In the genomic region with DNA sequence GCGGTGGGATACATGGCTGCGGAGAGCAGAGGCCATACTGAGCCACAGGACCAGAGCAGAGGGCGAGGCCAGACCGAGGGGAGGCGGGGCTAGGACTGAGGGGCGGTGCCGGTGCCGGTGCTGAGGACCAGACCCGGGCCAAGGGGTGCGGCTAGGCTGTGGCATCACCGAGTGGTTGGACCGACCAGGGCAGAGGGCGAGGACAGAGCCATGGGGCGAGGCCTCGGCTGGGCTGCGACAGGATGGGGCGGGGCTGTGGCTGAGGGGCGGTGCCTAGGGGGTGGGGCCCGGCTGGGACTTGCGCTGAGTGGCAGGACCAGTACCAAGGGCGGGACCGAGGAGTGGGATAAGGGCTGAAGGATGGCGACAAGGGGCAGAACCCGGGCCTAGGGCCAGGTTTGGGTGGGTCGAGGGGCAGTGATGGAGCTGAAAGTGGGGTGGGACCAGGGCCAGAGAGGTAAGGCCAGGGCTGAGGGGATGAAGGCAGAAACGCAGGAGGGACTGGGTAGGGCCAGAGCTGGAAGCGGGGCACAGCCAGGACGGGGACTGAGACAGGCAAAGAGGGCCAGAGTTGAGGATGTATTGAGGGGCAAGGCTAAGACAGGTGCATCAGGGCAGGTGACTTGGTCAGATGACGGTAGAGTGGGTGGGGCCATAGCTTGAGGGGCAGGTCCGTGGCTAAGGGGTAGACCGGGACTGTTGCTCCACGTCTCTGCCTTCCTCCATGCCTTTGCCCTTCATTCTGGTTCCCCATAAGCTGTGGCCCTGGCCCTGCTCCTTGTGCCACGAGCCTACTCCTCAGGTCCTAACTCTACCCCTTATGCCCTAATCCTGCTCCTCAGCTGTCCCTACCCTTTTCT, we compare ENCODE assay signal across 8 mouse cellular contexts. TPM values are rescaled to one million over a fixed set of nuclear protein-coding genes. Genes with fewer than 3 reads are reported as not detected.
DNase-seq lines count a peak whose midpoint lies in the region; ATAC-seq and TF ChIP-seq lines count a peak whose summit lies in the region.

No protein-coding gene starts in this region.

- H3K4me1 ChIP-seq in bone marrow, adult 2 months (ENCODE audit: control insufficient read depth, insufficient read depth, low read length) = peaks cover 5% of the 10 kb centered on the region
- peaks cover 18% of the 10 kb centered on the region for H3K4me1 ChIP-seq in hindbrain, embryonic 13.5 days (replicated peaks)
- peaks cover 9% of the 10 kb centered on the region for H3K4me1 ChIP-seq in limb, embryonic 12.5 days (replicated peaks)
- H3K4me1 ChIP-seq in midbrain, embryonic 11.5 days (ENCODE audit: control insufficient read depth, insufficient read depth, low read length) = peaks cover 8% of the 10 kb centered on the region
- 0 out of 2 replicates have a peak, but pooled peaks cover 3% of the 10 kb centered on the region for H3K4me1 ChIP-seq in stomach, postnatal 0 days (replicated peaks; ENCODE audit: control insufficient read depth, insufficient read depth)

- H3K9ac ChIP-seq in hindbrain, embryonic 13.5 days = peak overlapping the region; percentile 24; the same call in 1 of the 2 replicates
- peak overlapping the region; percentile 31; the same call in 1 of the 2 replicates for H3K9ac ChIP-seq in limb, embryonic 12.5 days (replicated peaks)
- peak overlapping the region; percentile 59 for H3K9ac ChIP-seq in midbrain, embryonic 11.5 days (ENCODE audit: low read length)
- H3K9ac ChIP-seq in stomach, postnatal 0 days (ENCODE audit: low read length) = no peak overlapping the region

- no peak for TF ChIP-seq CTCF in bone marrow, adult 2 months (IDR thresholded peaks at IDR 0.05; ENCODE audit: control insufficient read depth, insufficient read depth, low read length)
- TF ChIP-seq CTCF in stomach, postnatal 0 days (IDR thresholded peaks at IDR 0.05; ENCODE audit: low read depth) = no peak

- H3K27ac ChIP-seq in bone marrow, adult 2 months (ENCODE audit: control insufficient read depth, insufficient read depth, low read depth, low read length, poor library complexity) = peak overlapping the region; percentile 31; the same call in 1 of the 2 replicates
- no peak overlapping the region for H3K27ac ChIP-seq in hindbrain, embryonic 13.5 days
- no peak overlapping the region for H3K27ac ChIP-seq in limb, embryonic 12.5 days
- H3K27ac ChIP-seq in midbrain, embryonic 11.5 days (ENCODE audit: low read depth, low read length) = no peak overlapping the region
- no peak overlapping the region; the same call in 1 of the 2 replicates for H3K27ac ChIP-seq in stomach, postnatal 0 days (replicated peaks)

- no peaks in the 10 kb centered on the region for H3K9me3 ChIP-seq in hindbrain, embryonic 13.5 days
- no peaks in the 10 kb centered on the region for H3K9me3 ChIP-seq in limb, embryonic 12.5 days
- H3K9me3 ChIP-seq in midbrain, embryonic 11.5 days (ENCODE audit: control insufficient read depth, low read length) = no peaks in the 10 kb centered on the region
- H3K9me3 ChIP-seq in stomach, postnatal 0 days (ENCODE audit: control insufficient read depth, low read length) = no peaks in the 10 kb centered on the region

- peak; percentile 22 to 23 for DNase-seq in left cerebral cortex, postnatal 36 days (ENCODE audit: low spot score in 2 of 2)
- DNase-seq in left cerebral cortex, postnatal 25 days (ENCODE audit: low spot score in 2 of 2) = no peak
- DNase-seq in midbrain, embryonic 11.5 days (ENCODE audit: low spot score, missing footprints) = peak; percentile 97
- peak; percentile 93 for DNase-seq in stomach, postnatal 0 days (ENCODE audit: low spot score)

- H3K4me2 ChIP-seq in hindbrain, embryonic 13.5 days = peak overlapping the region; percentile 50
- H3K4me2 ChIP-seq in limb, embryonic 12.5 days = peak overlapping the region; percentile 58
- peak overlapping the region; percentile 64 for H3K4me2 ChIP-seq in midbrain, embryonic 11.5 days
- H3K4me2 ChIP-seq in stomach, postnatal 0 days (replicated peaks; ENCODE audit: low read depth) = peak overlapping the region; percentile 43

- intact Hi-C loops in left cerebral cortex, postnatal 36 days (cut with DNase I) = no loop called here
- intact Hi-C loops in left cerebral cortex, postnatal 25 days (cut with DNase I) = no loop called here

- 6% methylated on average over 33 of the region's 33 CpGs for WGBS in bone marrow, adult 2 months
- WGBS in hindbrain, embryonic 13.5 days = 4% methylated on average over 33 of the region's 33 CpGs
- WGBS in limb, embryonic 12.5 days = 2% methylated on average over 33 of the region's 33 CpGs
- WGBS in midbrain, embryonic 11.5 days = 4% methylated on average over 33 of the region's 33 CpGs
- WGBS in stomach, postnatal 0 days = 4% methylated on average over 32 of the region's 33 CpGs

- no peak for TF ChIP-seq POLR2A in bone marrow, adult 2 months (IDR thresholded peaks at IDR 0.05; ENCODE audit: borderline replicate concordance, control insufficient read depth, low read depth, low read length)

- H3K36me3 ChIP-seq in hindbrain, embryonic 13.5 days = peaks cover 70% of the 10 kb centered on the region
- no peaks in the 10 kb centered on the region for H3K36me3 ChIP-seq in limb, embryonic 12.5 days
- H3K36me3 ChIP-seq in midbrain, embryonic 11.5 days (ENCODE audit: control insufficient read depth, insufficient read depth, low read length) = no peaks in the 10 kb centered on the region
- no peaks in the 10 kb centered on the region for H3K36me3 ChIP-seq in stomach, postnatal 0 days (ENCODE audit: control insufficient read depth, insufficient read depth, low read length)

- peak overlapping the region; percentile 10 for H3K4me3 ChIP-seq in bone marrow, adult 2 months (replicated peaks; ENCODE audit: control insufficient read depth, low read depth, low read length)
- peak overlapping the region; percentile 31 for H3K4me3 ChIP-seq in hindbrain, embryonic 13.5 days
- H3K4me3 ChIP-seq in limb, embryonic 12.5 days (replicated peaks) = peak overlapping the region; percentile 37
- peak overlapping the region; percentile 33 for H3K4me3 ChIP-seq in midbrain, embryonic 11.5 days (ENCODE audit: low read depth, low read length)
- H3K4me3 ChIP-seq in stomach, postnatal 0 days (ENCODE audit: low read depth, low read length) = peak overlapping the region; percentile 24; the same call in 1 of the 2 replicates

- ATAC-seq in erythroid progenitor cell, adult 5-6 weeks (replicated peaks; ENCODE audit: low FRiP score, poor library complexity, severe bottlenecking) = peak; percentile 69
- peak; percentile 60 for ATAC-seq in hindbrain, embryonic 13.5 days (ENCODE audit: low FRiP score)
- peak; percentile 72 for ATAC-seq in limb, embryonic 12.5 days (ENCODE audit: insufficient number of reproducible peaks, insufficient read depth, low FRiP score, low TSS enrichment, low read depth)
- peak; percentile 90 for ATAC-seq in midbrain, embryonic 11.5 days (ENCODE audit: low FRiP score)
- ATAC-seq in stomach, postnatal 0 days (ENCODE audit: low FRiP score, low TSS enrichment) = peak; percentile 92

- peaks cover 89% of the 10 kb centered on the region for H3K27me3 ChIP-seq in hindbrain, embryonic 13.5 days
- peaks cover 99% of the 10 kb centered on the region for H3K27me3 ChIP-seq in limb, embryonic 12.5 days
- peaks cover 50% of the 10 kb centered on the region for H3K27me3 ChIP-seq in midbrain, embryonic 11.5 days (ENCODE audit: control insufficient read depth, insufficient read depth, low read length)
- H3K27me3 ChIP-seq in stomach, postnatal 0 days (ENCODE audit: control insufficient read depth, insufficient read depth, low read length) = peaks cover 7% of the 10 kb centered on the region

- TF ChIP-seq EP300 in stomach, postnatal 0 days (optimal IDR thresholded peaks at IDR 0.05) = no peak

RNA-seq across cellular contexts. Expression of a gene that starts 9.2 kb away (rescaled TPM):
- 10 to 100 TPM; 87.9 to 96.9 TPM for total RNA-seq in left cerebral cortex, postnatal 36 days (2021)
- 10 to 100 TPM; 81.1 to 87.3 TPM for total RNA-seq in left cerebral cortex, postnatal 25 days (2021)
- 5.1 and 14.5 TPM in 2 replicates for polyA plus RNA-seq in bone marrow, adult 2 months (2011; ENCODE audit: insufficient read depth, insufficient read length, low replicate concordance, missing spikeins)
- 10.1 and 15.1 TPM in 2 replicates for total RNA-seq in erythroid progenitor cell, adult 5-6 weeks (2015; ENCODE audit: low replicate concordance)
- total RNA-seq in erythroid progenitor cell, adult 5-6 weeks (2017; ENCODE audit: low replicate concordance) = 0.45 and 0.90 TPM in 2 replicates
- polyA plus RNA-seq in hindbrain, embryonic 13.5 days (2015; fragmentation: Nextera tagmentation; extraction: Ambion mirVana) = 21.3 and 22.4 TPM in 2 replicates
- polyA plus RNA-seq in limb, embryonic 12.5 days (2016; fragmentation: Nextera tagmentation; extraction: Ambion mirVana) = 30.8 and 31.1 TPM in 2 replicates
- polyA plus RNA-seq in midbrain, embryonic 11.5 days (2014; fragmentation: Nextera tagmentation; extraction: Ambion mirVana) = 6.6 and 6.9 TPM in 2 replicates
- 40.4 and 42.4 TPM in 2 replicates for polyA plus RNA-seq in stomach, postnatal 0 days (2015; fragmentation: Nextera tagmentation; extraction: Ambion mirVana)

RNA-seq across cellular contexts. Expression of a gene that starts 17.9 kb away (rescaled TPM):
- 100 to 1,000 TPM; 256 to 303 TPM for total RNA-seq in left cerebral cortex, postnatal 36 days (2021)
- 100 to 1,000 TPM; 285 to 286 TPM for total RNA-seq in left cerebral cortex, postnatal 25 days (2021)
- 0.72 TPM in 1 of 2 replicates, not detected in the other for polyA plus RNA-seq in bone marrow, adult 2 months (2011; ENCODE audit: insufficient read depth, insufficient read length, low replicate concordance, missing spikeins)
- not detected in 2 replicates for total RNA-seq in erythroid progenitor cell, adult 5-6 weeks (2015; ENCODE audit: low replicate concordance)
- not detected in 2 replicates for total RNA-seq in erythroid progenitor cell, adult 5-6 weeks (2017; ENCODE audit: low replicate concordance)
- 61.3 and 69.0 TPM in 2 replicates for polyA plus RNA-seq in hindbrain, embryonic 13.5 days (2015; fragmentation: Nextera tagmentation; extraction: Ambion mirVana)
- polyA plus RNA-seq in limb, embryonic 12.5 days (2016; fragmentation: Nextera tagmentation; extraction: Ambion mirVana) = 0.70 and 0.93 TPM in 2 replicates
- 10.0 and 13.1 TPM in 2 replicates for polyA plus RNA-seq in midbrain, embryonic 11.5 days (2014; fragmentation: Nextera tagmentation; extraction: Ambion mirVana)
- polyA plus RNA-seq in stomach, postnatal 0 days (2015; fragmentation: Nextera tagmentation; extraction: Ambion mirVana) = 0.62 TPM in 2 replicates

RNA-seq across cellular contexts. Expression of a gene that starts 31.6 kb away (rescaled TPM):
- 10 to 100 TPM; 74.9 to 88.8 TPM for total RNA-seq in left cerebral cortex, postnatal 36 days (2021)
- 10 to 100 TPM; 76.4 to 77.0 TPM for total RNA-seq in left cerebral cortex, postnatal 25 days (2021)
- polyA plus RNA-seq in bone marrow, adult 2 months (2011; ENCODE audit: insufficient read depth, insufficient read length, low replicate concordance, missing spikeins) = 30.2 and 61.0 TPM in 2 replicates
- total RNA-seq in erythroid progenitor cell, adult 5-6 weeks (2015; ENCODE audit: low replicate concordance) = 8.6 and 37.7 TPM in 2 replicates
- total RNA-seq in erythroid progenitor cell, adult 5-6 weeks (2017; ENCODE audit: low replicate concordance) = 8.7 and 27.1 TPM in 2 replicates
- 56.0 and 62.1 TPM in 2 replicates for polyA plus RNA-seq in hindbrain, embryonic 13.5 days (2015; fragmentation: Nextera tagmentation; extraction: Ambion mirVana)
- 84.3 and 86.9 TPM in 2 replicates for polyA plus RNA-seq in limb, embryonic 12.5 days (2016; fragmentation: Nextera tagmentation; extraction: Ambion mirVana)
- polyA plus RNA-seq in midbrain, embryonic 11.5 days (2014; fragmentation: Nextera tagmentation; extraction: Ambion mirVana) = 40.4 and 44.5 TPM in 2 replicates
- 37.0 and 38.3 TPM in 2 replicates for polyA plus RNA-seq in stomach, postnatal 0 days (2015; fragmentation: Nextera tagmentation; extraction: Ambion mirVana)

RNA-seq across cellular contexts. Expression of a gene that starts 35.3 kb away (rescaled TPM):
- under 1 TPM; 0.43 to 0.52 TPM for total RNA-seq in left cerebral cortex, postnatal 36 days (2021)
- total RNA-seq in left cerebral cortex, postnatal 25 days (2021) = under 1 TPM; 0.53 to 0.73 TPM
- 7.6 and 15.8 TPM in 2 replicates for polyA plus RNA-seq in bone marrow, adult 2 months (2011; ENCODE audit: insufficient read depth, insufficient read length, low replicate concordance, missing spikeins)
- total RNA-seq in erythroid progenitor cell, adult 5-6 weeks (2015; ENCODE audit: low replicate concordance) = 2.2 and 5.4 TPM in 2 replicates
- total RNA-seq in erythroid progenitor cell, adult 5-6 weeks (2017; ENCODE audit: low replicate concordance) = 2.3 and 3.7 TPM in 2 replicates
- polyA plus RNA-seq in hindbrain, embryonic 13.5 days (2015; fragmentation: Nextera tagmentation; extraction: Ambion mirVana) = 0.93 and 0.95 TPM in 2 replicates
- polyA plus RNA-seq in limb, embryonic 12.5 days (2016; fragmentation: Nextera tagmentation; extraction: Ambion mirVana) = 0.28 and 0.53 TPM in 2 replicates
- 0.37 and 0.43 TPM in 2 replicates for polyA plus RNA-seq in midbrain, embryonic 11.5 days (2014; fragmentation: Nextera tagmentation; extraction: Ambion mirVana)
- 1.0 and 1.5 TPM in 2 replicates for polyA plus RNA-seq in stomach, postnatal 0 days (2015; fragmentation: Nextera tagmentation; extraction: Ambion mirVana)

RNA-seq across cellular contexts. Expression of a gene that starts 59.4 kb away (rescaled TPM):
- 1 to 10 TPM; 2.3 to 3.1 TPM for total RNA-seq in left cerebral cortex, postnatal 36 days (2021)
- 1 to 10 TPM; 2.0 to 3.1 TPM for total RNA-seq in left cerebral cortex, postnatal 25 days (2021)
- polyA plus RNA-seq in bone marrow, adult 2 months (2011; ENCODE audit: insufficient read depth, insufficient read length, low replicate concordance, missing spikeins) = 5.4 and 9.4 TPM in 2 replicates
- total RNA-seq in erythroid progenitor cell, adult 5-6 weeks (2015; ENCODE audit: low replicate concordance) = 1.4 TPM in 1 of 2 replicates, not detected in the other
- total RNA-seq in erythroid progenitor cell, adult 5-6 weeks (2017; ENCODE audit: low replicate concordance) = 2.6 and 4.9 TPM in 2 replicates
- 1.2 and 1.7 TPM in 2 replicates for polyA plus RNA-seq in hindbrain, embryonic 13.5 days (2015; fragmentation: Nextera tagmentation; extraction: Ambion mirVana)
- 1.2 and 1.4 TPM in 2 replicates for polyA plus RNA-seq in limb, embryonic 12.5 days (2016; fragmentation: Nextera tagmentation; extraction: Ambion mirVana)
- 1.1 and 1.4 TPM in 2 replicates for polyA plus RNA-seq in midbrain, embryonic 11.5 days (2014; fragmentation: Nextera tagmentation; extraction: Ambion mirVana)
- 9.8 and 10.1 TPM in 2 replicates for polyA plus RNA-seq in stomach, postnatal 0 days (2015; fragmentation: Nextera tagmentation; extraction: Ambion mirVana)

Comparison
In these comparisons a context has a peak if more than half of its experiments do, and no peak if none do; other contexts are left out.
1. DNase-seq: peak in left cerebral cortex, postnatal 36 days (2 of 2), midbrain, embryonic 11.5 days (single experiment) and stomach, postnatal 0 days (single experiment); none in left cerebral cortex, postnatal 25 days (0 of 2).
2. Peak in every context shown above with its lines, with median percentiles within 50 percentile points of each other: H3K4me3 ChIP-seq, ATAC-seq and H3K4me2 ChIP-seq.